Mouse (Mus musculus): Measurements from ENCODE around the gene Sigirr.

GRCm38 (mm10) chr7:141064175-141064574 is 36.2 kb downstream of the Sigirr start:
- TF ChIP-seq CTCF (IDR thresholded peaks at IDR 0.05; ENCODE audit: control insufficient read depth, insufficient read depth, low read length) (no peak), POLR2A (IDR thresholded peaks at IDR 0.05; ENCODE audit: borderline replicate concordance, control insufficient read depth, low read depth, low read length) (no peak)
